Mouse (Mus musculus): ENCODE measurements around the gene Kcna4.

DNA sequence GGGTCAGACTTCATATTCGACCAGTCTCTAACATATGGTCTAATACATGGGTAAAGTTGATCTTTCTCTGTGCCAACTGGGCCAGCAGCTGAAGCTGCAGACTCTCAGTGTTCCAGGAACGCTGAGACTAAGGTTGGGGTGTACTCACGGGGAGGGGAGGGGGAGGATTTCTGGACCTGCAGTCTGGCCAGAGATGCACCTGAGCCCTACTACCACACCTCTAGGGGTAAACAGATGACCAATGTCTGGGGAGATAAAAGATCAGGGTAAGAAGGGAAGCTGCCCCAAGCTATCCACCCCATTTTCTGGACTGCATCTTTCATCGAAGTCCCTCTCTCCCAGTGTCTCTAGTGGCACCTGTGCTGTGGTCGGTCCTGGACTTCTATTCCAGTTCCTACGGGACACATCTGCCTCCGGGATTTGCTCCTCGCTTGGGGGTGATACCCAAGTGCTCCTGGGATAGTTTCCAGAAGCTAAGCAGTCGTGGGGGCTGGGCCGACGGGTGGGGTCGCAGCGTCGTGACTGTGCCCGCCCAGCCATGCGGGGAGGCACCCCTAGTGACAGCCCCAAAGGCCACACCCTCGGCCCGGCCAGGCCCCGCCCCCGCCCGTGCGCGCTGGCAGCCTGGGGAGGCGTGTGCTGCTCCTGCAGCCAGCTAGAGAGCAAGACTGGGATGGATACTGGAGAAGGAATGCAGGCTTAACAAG is at the start of gene Kcna4:
- TF ChIP-seq CTCF (IDR thresholded peaks at IDR 0.05; ENCODE audit: low read depth, low read length) (no peak), POLR2A (IDR thresholded peaks at IDR 0.05; ENCODE audit: insufficient read depth, low read length) (no peak), EP300 (IDR thresholded peaks at IDR 0.05; ENCODE audit: insufficient read depth, low read depth, low read length) (no peak)
